Mouse (Mus musculus): ENCODE data around the gene Fosb. TPM values are rescaled to one million over a fixed set of nuclear protein-coding genes. Genes with fewer than 3 reads are reported as not detected.
A peak's percentile ranks its signal among the peaks of the same experiment; 100 is the strongest.

Fosb gene
- not detected in 2 replicates for polyA plus RNA-seq (2014; fragmentation: Nextera tagmentation; extraction: Ambion mirVana)

DNA sequence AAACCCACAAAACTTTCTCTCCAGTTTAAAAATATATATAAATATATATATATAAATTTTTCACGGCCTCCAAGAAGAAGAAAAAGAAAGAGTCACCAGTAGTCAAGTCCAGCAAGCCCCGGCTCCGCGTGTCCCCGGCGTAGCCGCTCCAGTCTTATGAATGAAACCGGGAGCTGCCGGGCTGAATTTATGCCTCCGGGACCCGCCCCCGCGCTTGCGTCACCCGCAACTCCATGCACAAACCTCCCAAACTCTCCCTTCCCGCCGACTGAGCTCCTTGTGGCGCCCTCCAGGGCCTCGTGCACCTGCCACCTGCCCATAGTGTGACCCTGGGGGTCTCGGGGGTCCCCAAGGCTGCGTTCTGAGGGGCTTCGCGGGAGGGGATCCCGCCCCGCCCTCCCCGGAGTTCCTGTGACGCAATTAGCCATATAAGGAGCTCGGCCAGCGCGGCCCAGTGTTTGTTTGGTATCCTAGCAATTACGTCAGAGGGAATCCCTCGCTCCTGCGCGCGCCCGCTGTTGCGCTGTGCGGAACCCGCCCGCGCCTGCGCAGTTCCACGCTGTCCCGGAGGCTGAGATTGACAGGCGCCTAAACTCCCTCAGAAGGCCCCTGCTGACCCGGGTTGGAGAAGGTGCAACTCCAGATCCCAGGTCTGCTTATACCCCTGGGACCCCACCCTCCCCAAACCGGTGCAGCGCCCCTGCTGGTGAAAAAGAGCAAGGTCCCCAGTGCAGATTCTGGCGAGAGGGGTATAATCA lies at the start of gene Fosb:
Gene Fosb (minus strand): TSS at position 168 of the 758 bp plus-strand sequence.
- no peaks in the 10 kb centered on the region for H3K36me3 ChIP-seq (replicated peaks; ENCODE audit: control insufficient read depth, insufficient read depth, low read depth, low read length)
- H3K9me3 ChIP-seq (replicated peaks; ENCODE audit: control insufficient read depth, low read length): no peaks in the 10 kb centered on the region
- H3K9ac ChIP-seq (replicated peaks; ENCODE audit: low read length): peak within 1 kb of the TSS; percentile 26; the same call in 1 of the 2 replicates
- H3K4me1 ChIP-seq (ENCODE audit: control insufficient read depth, insufficient read depth, low read length): no peaks in the 10 kb centered on the region
- H3K4me3 ChIP-seq (ENCODE audit: low read depth, low read length): peak within 1 kb of the TSS; percentile 58
- ATAC-seq (replicated peaks; ENCODE audit: insufficient number of reproducible peaks, low FRiP score, low TSS enrichment, low read depth) (peak; percentile 78), DNase-seq (ENCODE audit: low spot score) (peak; percentile 97)
- under 1% methylated on average over 49 of the region's 49 CpGs for WGBS
- no peak within 1 kb of the TSS for H3K27ac ChIP-seq (replicated peaks; ENCODE audit: low read depth, low read length)
- H3K4me2 ChIP-seq (ENCODE audit: low read depth, low read length): peak within 1 kb of the TSS; percentile 75
- peaks cover 16% of the 10 kb centered on the region for H3K27me3 ChIP-seq (ENCODE audit: control insufficient read depth, insufficient read depth, low read length)

DNA sequence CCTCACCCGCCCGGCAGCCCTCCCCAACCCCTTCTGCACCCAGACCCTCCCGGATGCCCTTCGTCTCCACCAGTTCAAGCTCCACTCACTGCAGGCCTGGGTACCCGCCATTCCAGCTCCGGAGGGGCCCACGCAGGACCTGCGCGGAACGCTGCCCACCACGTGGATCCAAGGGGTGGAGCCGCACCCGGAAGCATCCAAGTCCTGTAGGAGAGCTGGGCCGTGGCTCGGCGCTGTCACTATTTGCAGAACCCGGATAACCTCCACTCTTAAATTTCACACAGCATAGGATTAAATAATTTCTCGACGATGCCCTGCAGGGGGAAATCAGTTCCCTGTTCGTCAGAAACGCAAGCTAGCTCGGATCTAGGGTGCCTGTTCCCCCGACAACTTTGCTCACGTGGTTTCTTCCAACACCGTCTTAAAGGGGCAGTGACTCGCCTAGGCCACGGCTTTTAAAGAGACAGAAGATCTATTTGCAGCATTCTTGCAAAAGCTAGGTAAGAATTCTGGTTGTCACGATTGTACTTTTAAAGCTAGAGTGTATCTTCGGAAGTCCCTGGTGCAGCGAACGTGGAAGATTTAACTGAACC lies 49.5 kb upstream of the Fosb start, which contains the start of the genes Cd3eap and Ppp1r13l:
Gene Cd3eap (minus strand): TSS at position 185 of the 593 bp plus-strand sequence.
Gene Ppp1r13l (plus strand): TSS at position 451 of the 593 bp plus-strand sequence.
- DNase-seq (ENCODE audit: low spot score) (peak; percentile 89), ATAC-seq (replicated peaks; ENCODE audit: insufficient number of reproducible peaks, low FRiP score, low TSS enrichment, low read depth) (peak; percentile 57)
- Histone ChIP-seq H3K27ac (replicated peaks; ENCODE audit: low read depth, low read length) (no peak within 1 kb of the TSS; the same call in 1 of the 2 replicates), H3K9ac (replicated peaks; ENCODE audit: low read length) (peak within 1 kb of the TSS; percentile 61), H3K36me3 (replicated peaks; ENCODE audit: control insufficient read depth, insufficient read depth, low read depth, low read length) (no peaks in the 10 kb centered on the region; the same call in 1 of the 2 replicates), H3K4me1 (ENCODE audit: control insufficient read depth, insufficient read depth, low read length) (peaks cover 2% of the 10 kb centered on the region), H3K4me2 (ENCODE audit: low read depth, low read length) (peak within 1 kb of the TSS; percentile 95), H3K4me3 (ENCODE audit: low read depth, low read length) (peak within 1 kb of the TSS; percentile 68), H3K27me3 (ENCODE audit: control insufficient read depth, insufficient read depth, low read length) (no peaks in the 10 kb centered on the region), H3K9me3 (replicated peaks; ENCODE audit: control insufficient read depth, low read length) (no peaks in the 10 kb centered on the region)
- WGBS: under 1% methylated on average over 31 of the region's 31 CpGs

DNA sequence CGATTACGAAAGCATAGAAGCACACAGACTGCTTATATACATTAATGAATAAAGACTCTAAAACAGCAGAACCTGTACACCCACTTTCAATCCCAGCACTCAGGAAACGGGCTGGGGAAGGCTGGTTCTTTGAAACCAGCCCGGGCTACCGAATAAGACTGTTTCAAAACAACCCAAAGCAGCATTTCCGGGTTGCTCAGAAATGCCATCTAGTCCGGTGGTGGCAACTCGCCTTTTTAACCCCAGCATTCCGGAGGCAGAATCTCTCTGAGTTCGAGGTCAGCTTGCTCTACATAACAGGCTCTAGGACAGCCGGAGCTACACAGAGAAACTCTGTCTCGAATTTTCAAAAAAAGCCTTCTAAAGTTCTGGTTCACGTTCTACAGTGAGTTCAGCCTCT lies 48.8 kb upstream of the Fosb start:
- WGBS: 21% methylated on average over 13 of the region's 13 CpGs
- no peak for ATAC-seq (replicated peaks; ENCODE audit: insufficient number of reproducible peaks, low FRiP score, low TSS enrichment, low read depth)
- Histone ChIP-seq H3K9me3 (replicated peaks; ENCODE audit: control insufficient read depth, low read length) (no peaks in the 10 kb centered on the region), H3K9ac (replicated peaks; ENCODE audit: low read length) (peak overlapping the region; percentile 61), H3K27me3 (ENCODE audit: control insufficient read depth, insufficient read depth, low read length) (no peaks in the 10 kb centered on the region), H3K36me3 (replicated peaks; ENCODE audit: control insufficient read depth, insufficient read depth, low read depth, low read length) (no peaks in the 10 kb centered on the region; the same call in 1 of the 2 replicates), H3K4me1 (ENCODE audit: control insufficient read depth, insufficient read depth, low read length) (peaks cover 2% of the 10 kb centered on the region), H3K27ac (replicated peaks; ENCODE audit: low read depth, low read length) (no peak overlapping the region), H3K4me2 (ENCODE audit: low read depth, low read length) (peak overlapping the region; percentile 95), H3K4me3 (ENCODE audit: low read depth, low read length) (peak overlapping the region; percentile 68)
- no peak for DNase-seq (ENCODE audit: low spot score)

DNA sequence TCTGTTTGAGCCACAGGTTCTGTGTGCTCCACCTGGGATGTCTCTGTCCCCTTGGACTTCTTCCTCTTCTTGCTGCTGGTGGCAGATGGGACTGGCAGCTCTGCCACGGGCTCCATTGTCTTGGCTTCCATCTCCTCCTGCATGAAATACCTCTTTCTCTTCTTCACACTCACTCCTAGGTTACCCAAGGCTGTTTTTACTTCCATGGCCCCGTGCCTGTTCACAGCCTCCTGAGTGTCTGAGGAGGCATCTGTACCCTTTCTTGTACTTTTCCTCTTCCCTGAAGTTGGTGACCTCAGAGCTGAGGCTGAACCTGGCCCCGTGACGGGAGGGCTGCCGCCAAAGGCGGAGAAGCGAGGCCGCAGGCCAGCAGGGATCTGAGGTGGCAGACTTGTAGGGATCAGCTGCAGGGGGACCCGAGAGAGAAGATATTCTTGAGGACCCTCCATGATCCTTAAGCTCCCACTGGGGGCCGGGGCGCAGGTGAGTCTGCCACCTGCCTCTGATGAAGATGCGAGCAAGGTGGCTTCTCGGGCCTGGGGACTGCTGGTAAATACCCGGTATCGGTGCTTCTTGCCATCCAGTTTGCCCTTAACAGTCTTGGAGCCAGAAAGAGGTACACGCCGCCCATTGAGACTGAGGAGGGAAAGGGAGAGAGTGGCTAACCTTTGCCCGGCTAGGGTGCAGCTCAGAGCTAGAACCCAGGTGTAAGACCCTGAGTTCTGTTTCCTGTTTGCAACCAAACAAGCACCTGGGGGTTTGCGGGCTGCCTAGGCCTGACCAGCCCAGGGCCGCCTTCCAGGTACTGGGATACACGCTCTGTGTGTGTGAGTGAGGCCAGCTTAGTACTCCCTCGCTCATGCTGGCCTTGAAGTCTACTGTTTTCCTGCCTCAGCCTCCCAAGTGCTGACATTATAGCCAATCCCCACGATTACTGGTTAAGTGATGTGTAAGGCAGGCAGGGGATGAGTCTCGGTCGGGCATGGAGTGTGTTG lies 47.8 kb upstream of the Fosb start:
- 94% methylated on average over 25 of the region's 25 CpGs for WGBS
- Histone ChIP-seq H3K4me2 (ENCODE audit: low read depth, low read length) (peak overlapping the region; percentile 95), H3K36me3 (replicated peaks; ENCODE audit: control insufficient read depth, insufficient read depth, low read depth, low read length) (peaks cover under 1% of the 10 kb centered on the region), H3K9me3 (replicated peaks; ENCODE audit: control insufficient read depth, low read length) (no peaks in the 10 kb centered on the region), H3K4me1 (ENCODE audit: control insufficient read depth, insufficient read depth, low read length) (peaks cover 2% of the 10 kb centered on the region), H3K9ac (replicated peaks; ENCODE audit: low read length) (peak overlapping the region; percentile 9; the same call in 1 of the 2 replicates), H3K4me3 (ENCODE audit: low read depth, low read length) (peak overlapping the region; percentile 68), H3K27ac (replicated peaks; ENCODE audit: low read depth, low read length) (no peak overlapping the region), H3K27me3 (ENCODE audit: control insufficient read depth, insufficient read depth, low read length) (no peaks in the 10 kb centered on the region)
- DNase-seq (ENCODE audit: low spot score) (no peak), ATAC-seq (replicated peaks; ENCODE audit: insufficient number of reproducible peaks, low FRiP score, low TSS enrichment, low read depth) (no peak)

DNA sequence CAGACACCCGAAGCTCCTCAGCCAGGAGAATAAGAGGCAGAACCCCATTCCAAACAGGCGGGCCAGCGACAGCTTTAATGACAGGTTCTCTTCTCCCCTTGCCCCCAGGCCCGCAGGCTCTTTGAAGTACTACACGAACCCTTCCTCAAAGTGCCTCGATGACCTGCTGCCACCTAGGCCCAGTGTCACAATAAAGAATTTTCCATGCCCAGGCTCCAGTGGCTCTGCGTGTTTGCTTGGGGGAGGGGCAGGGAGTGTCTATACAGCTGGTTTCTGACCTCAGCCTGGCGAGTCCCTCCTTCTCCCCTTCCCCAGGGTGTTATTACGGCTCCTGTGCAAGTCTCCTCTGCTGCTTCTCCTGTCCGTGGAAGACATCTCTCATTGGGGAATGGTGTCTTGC lies 46.5 kb upstream of the Fosb start:
- ATAC-seq (replicated peaks; ENCODE audit: insufficient number of reproducible peaks, low FRiP score, low TSS enrichment, low read depth) (no peak), DNase-seq (ENCODE audit: low spot score) (no peak)
- 69% methylated on average over 10 of the region's 10 CpGs for WGBS
- Histone ChIP-seq H3K4me3 (ENCODE audit: low read depth, low read length) (no peak overlapping the region), H3K4me1 (ENCODE audit: control insufficient read depth, insufficient read depth, low read length) (peaks cover 2% of the 10 kb centered on the region), H3K27me3 (ENCODE audit: control insufficient read depth, insufficient read depth, low read length) (no peaks in the 10 kb centered on the region), H3K9ac (replicated peaks; ENCODE audit: low read length) (no peak overlapping the region), H3K27ac (replicated peaks; ENCODE audit: low read depth, low read length) (no peak overlapping the region), H3K4me2 (ENCODE audit: low read depth, low read length) (no peak overlapping the region), H3K36me3 (replicated peaks; ENCODE audit: control insufficient read depth, insufficient read depth, low read depth, low read length) (peaks cover 3% of the 10 kb centered on the region), H3K9me3 (replicated peaks; ENCODE audit: control insufficient read depth, low read length) (no peaks in the 10 kb centered on the region)

DNA sequence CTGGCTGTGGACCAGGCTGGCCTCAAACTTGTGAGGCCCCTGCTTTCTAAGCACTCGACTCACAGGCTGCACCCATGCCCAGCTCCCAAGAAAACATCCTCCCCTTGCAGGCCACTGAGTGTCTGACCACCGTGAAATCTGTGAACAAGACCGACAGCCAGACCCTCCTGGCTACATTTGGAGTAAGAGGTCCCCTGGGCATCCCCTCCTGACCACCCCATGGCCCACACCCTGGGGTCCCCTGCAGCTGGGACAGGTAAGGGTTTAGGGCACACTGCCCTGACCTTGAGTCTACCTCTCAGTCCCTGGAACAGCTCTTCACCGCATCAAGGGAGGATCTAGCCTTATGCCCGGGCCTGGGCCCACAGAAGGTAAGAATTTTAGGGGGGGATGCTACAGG lies 45.1 kb upstream of the Fosb start:
- Histone ChIP-seq H3K4me2 (ENCODE audit: low read depth, low read length) (no peak overlapping the region), H3K4me3 (ENCODE audit: low read depth, low read length) (no peak overlapping the region), H3K36me3 (replicated peaks; ENCODE audit: control insufficient read depth, insufficient read depth, low read depth, low read length) (peaks cover 6% of the 10 kb centered on the region), H3K9me3 (replicated peaks; ENCODE audit: control insufficient read depth, low read length) (no peaks in the 10 kb centered on the region), H3K27me3 (ENCODE audit: control insufficient read depth, insufficient read depth, low read length) (no peaks in the 10 kb centered on the region), H3K27ac (replicated peaks; ENCODE audit: low read depth, low read length) (no peak overlapping the region), H3K4me1 (ENCODE audit: control insufficient read depth, insufficient read depth, low read length) (peaks cover 2% of the 10 kb centered on the region), H3K9ac (replicated peaks; ENCODE audit: low read length) (no peak overlapping the region)
- WGBS: 87% methylated on average over 5 of the region's 5 CpGs
- ATAC-seq (replicated peaks; ENCODE audit: insufficient number of reproducible peaks, low FRiP score, low TSS enrichment, low read depth) (no peak), DNase-seq (ENCODE audit: low spot score) (no peak)

DNA sequence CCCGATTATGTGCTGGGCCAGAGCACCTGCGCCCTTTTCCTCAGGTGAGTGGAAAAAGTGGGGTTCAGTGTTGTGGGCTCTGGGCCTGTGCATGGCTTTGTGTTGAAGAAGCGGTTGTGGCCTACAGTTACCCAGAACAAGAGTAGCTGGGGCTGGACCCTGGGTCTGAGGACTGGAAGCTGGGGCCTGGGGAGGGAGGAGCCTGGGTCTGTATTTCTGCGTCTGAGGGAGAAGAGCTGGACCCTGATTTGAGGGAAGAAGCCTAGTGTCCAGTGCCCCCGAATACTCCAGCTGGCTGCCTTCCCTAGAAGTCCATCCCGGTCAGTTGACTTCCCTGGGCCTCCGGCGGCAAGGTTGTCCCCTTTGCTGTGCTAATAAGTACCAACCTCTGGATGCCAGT lies 40.4 kb upstream of the Fosb start:
- ATAC-seq (replicated peaks; ENCODE audit: insufficient number of reproducible peaks, low FRiP score, low TSS enrichment, low read depth) (no peak), DNase-seq (ENCODE audit: low spot score) (no peak)
- H3K4me3 ChIP-seq (ENCODE audit: low read depth, low read length): no peak overlapping the region
- no peak overlapping the region for H3K27ac ChIP-seq (replicated peaks; ENCODE audit: low read depth, low read length)
- H3K9ac ChIP-seq (replicated peaks; ENCODE audit: low read length): no peak overlapping the region
- H3K27me3 ChIP-seq (ENCODE audit: control insufficient read depth, insufficient read depth, low read length): no peaks in the 10 kb centered on the region
- no peaks in the 10 kb centered on the region for H3K4me1 ChIP-seq (ENCODE audit: control insufficient read depth, insufficient read depth, low read length)
- H3K4me2 ChIP-seq (ENCODE audit: low read depth, low read length): no peak overlapping the region
- WGBS: 94% methylated on average over 8 of the region's 8 CpGs
- no peaks in the 10 kb centered on the region for H3K9me3 ChIP-seq (replicated peaks; ENCODE audit: control insufficient read depth, low read length)
- peaks cover 6% of the 10 kb centered on the region for H3K36me3 ChIP-seq (replicated peaks; ENCODE audit: control insufficient read depth, insufficient read depth, low read depth, low read length)

Data from embryonic facial prominence, embryonic 11.5 days (tissue).